Mouse (Mus musculus): ENCODE data around the gene Cct8. TPM values are rescaled to one million over a fixed set of nuclear protein-coding genes. Genes with fewer than 3 reads are reported as not detected.

Cct8 gene
- 93.4 and 133 TPM in 2 replicates for polyA plus RNA-seq (2012)

GRCm38 (mm10) chr16:87495716-87496447 is at the start of gene Cct8:
Cct8 (minus strand) TSS chr16:87495873.
- no peak for TF ChIP-seq GATA1 (IDR thresholded peaks at IDR 0.05; ENCODE audit: low read length)

DNA sequence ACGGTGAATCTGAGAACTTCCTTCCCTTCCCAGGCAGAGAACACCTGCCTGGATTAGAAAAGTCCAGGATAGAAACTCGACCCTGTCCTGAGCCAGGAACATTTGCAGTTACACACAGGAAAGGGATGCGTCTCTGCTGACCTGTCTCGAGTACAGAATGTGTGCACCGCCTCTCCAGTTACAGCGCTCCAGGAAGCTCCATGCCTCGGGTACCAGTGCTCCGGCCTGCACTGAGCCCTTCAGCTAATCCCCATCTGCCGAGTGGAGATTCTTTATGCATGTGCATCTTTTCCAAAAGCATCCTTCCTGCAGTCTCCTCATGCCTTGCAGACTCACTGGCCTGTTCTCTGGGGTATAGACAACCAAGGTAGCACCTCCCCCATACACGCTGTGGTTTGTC is 33.1 kb upstream of the Cct8 start:
- no peak for TF ChIP-seq GATA1 (IDR thresholded peaks at IDR 0.05; ENCODE audit: low read length)

DNA sequence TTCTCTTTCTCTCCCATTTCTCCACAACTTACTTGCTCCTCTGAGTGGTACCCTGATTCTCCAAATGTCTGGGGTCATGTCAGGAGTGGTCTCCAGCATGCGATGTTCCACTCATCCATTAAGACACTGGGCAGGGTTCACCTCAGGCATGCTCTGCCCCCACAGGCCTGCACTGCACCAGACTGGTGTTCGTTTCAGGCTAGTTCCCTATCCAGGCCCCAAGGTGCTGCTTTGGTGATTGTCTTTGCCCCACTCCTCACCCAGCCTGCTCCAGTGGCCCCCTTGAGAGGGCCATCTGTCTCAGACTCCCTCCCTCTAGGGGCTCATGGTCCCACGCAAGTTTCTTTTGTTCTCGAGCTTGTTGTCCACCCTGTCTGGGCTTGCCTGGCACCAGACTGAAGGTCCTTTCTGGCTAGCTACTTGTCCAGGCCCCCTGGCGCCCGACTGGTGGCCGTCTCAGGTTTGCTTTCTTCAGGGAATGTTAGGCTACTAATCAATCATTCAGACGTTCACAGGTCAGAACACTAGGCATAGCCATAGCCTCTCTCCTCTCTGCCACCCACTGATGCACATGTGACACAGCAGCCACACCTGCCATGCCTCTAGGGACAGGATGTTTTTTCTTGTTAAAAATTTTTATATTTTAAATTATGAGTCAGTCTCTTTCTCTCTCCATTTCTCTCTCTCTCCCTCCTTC is 32.0 kb upstream of the Cct8 start:
- TF ChIP-seq GATA1 (IDR thresholded peaks at IDR 0.05; ENCODE audit: low read length) = no peak

- no peak for TF ChIP-seq GATA1 (IDR thresholded peaks at IDR 0.05; ENCODE audit: low read length)
Measured at GRCm38 (mm10) chr16:87524228-87524627, 28.6 kb upstream of the Cct8 start.

GRCm38 (mm10) chr16:87512331-87512730 is 16.7 kb upstream of the Cct8 start:
- TF ChIP-seq GATA1 (IDR thresholded peaks at IDR 0.05; ENCODE audit: low read length) = no peak

GRCm38 (mm10) chr16:87511706-87512105 is 16.0 kb upstream of the Cct8 start:
- TF ChIP-seq GATA1 (IDR thresholded peaks at IDR 0.05; ENCODE audit: low read length) = no peak

DNA sequence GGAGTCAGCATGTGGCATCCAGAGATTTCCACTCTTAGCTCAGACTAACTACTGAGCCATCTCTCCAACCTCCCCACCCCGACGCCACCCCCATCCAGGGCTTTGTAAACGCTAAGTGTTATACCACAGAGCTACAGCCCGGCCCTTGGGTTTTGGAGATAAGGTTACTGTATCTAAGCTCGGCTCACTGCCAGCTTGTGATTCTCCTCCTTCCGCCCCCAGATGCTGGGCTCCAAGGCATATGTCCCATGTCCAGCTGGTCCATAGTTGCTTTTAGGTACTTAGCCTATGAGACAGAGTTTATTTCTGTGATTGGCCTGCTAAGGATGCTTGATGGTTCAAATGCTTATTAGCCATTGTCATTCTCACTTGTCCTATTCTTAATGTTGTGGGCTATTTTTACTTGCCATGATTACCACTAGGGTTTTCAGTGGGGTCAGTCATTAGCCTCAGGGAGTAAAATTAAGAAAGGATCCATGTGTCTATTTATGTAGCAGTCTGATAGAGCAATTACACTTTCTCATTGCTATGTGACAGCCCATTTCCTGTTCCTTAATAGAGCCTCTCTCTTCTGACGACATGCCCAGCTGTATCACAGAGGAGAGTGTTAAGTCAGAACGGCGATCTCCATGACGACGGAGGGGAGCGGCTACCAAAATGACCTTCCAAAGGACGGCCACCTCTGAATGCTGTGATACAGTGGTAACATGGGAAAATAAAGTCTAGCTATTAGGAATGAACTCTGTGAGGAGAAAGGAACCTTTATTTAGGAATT is 5.8 kb upstream of the Cct8 start:
- no peak for TF ChIP-seq GATA1 (IDR thresholded peaks at IDR 0.05; ENCODE audit: low read length)

DNA sequence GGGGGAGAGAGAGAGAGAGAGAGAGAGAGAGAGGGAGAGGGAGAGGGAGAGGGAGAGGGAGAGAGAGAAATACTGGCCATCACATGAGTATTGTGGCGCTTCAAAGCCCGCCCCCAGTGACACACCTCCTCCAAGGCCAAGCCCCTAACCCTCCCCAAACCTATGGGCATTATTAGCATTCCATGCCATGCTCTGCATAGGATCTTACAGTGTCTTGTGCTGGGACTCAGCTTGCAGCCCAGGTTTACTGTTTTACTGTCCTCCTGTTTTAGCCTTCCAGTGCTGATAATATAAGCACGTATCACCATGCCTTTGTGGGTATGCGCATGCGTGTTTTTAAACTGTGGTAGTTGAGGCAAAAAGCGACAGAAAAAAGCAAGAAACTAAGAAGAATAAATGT is 3.9 kb upstream of the Cct8 start:
- no peak for TF ChIP-seq GATA1 (IDR thresholded peaks at IDR 0.05; ENCODE audit: low read length)

- TF ChIP-seq GATA1 (IDR thresholded peaks at IDR 0.05; ENCODE audit: low read length) = no peak
Measured at GRCm38 (mm10) chr16:87497171-87497570, 1.5 kb upstream of the Cct8 start.

GRCm38 (mm10) chr16:87496728-87497127 is 1.1 kb upstream of the Cct8 start:
- no peak for TF ChIP-seq GATA1 (IDR thresholded peaks at IDR 0.05; ENCODE audit: low read length)

- no peak for TF ChIP-seq GATA1 (IDR thresholded peaks at IDR 0.05; ENCODE audit: low read length)
Measured at GRCm38 (mm10) chr16:87494955-87495655, 568 bp downstream of the Cct8 start.

DNA sequence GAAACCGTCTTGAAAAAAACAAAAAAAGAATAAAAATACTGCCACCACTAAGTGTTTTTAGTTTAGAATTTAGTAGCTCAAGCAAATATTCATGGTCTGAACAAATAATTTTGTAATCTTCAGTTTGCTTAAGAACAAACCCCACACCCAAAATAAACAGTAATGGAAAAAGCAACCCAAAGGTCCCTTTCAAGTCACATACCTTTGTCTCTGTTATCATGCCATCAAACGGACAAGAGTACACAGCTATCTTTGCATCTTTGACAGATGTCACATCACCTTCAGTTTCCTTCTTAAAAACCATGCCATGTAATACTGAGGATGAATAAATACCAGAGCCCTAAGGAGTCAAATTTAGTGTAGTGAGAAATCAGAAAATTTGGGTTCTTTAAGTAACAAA is 7.1 kb downstream of the Cct8 start:
- no peak for TF ChIP-seq GATA1 (IDR thresholded peaks at IDR 0.05; ENCODE audit: low read length)

DNA sequence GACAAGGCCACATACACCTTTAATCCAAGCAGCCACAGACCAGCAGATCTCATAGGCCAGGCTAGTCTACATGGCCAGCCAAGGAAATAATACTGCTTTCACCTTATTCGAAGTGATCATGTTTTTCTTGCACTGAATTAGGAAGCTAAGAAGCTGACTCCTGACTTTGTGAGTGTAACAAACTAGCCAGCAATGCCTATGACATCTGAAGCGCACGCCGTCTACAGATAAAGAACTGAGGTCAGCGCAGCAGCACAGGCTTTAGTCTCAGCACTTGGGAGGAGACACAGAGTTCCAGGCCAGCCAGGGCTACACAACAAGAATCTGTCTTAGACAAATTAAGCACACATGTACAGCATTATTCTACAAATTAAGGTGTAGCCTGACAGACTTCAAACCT is 8.9 kb downstream of the Cct8 start:
- TF ChIP-seq GATA1 (IDR thresholded peaks at IDR 0.05; ENCODE audit: low read length) = no peak

DNA sequence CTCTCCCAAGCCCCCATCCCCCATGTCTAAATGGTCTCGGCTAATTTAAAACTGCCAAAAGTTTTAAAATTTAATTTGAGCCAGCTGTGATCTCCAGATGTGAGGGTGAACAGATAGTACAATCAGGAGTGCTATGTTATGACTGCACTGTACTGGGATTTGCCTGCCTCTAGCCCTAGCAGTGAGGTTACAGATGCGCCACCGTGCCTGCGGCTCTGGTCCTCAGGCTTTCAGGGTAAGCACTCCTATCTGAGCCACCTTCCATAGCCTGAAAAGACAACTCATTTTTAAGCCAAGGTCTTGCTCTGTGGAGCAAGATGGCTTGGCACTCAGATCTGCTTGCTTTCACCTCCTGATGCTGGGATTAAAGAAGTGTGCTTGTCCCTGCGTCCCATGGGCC is 11.3 kb downstream of the Cct8 start:
- TF ChIP-seq GATA1 (IDR thresholded peaks at IDR 0.05; ENCODE audit: low read length) = no peak

DNA sequence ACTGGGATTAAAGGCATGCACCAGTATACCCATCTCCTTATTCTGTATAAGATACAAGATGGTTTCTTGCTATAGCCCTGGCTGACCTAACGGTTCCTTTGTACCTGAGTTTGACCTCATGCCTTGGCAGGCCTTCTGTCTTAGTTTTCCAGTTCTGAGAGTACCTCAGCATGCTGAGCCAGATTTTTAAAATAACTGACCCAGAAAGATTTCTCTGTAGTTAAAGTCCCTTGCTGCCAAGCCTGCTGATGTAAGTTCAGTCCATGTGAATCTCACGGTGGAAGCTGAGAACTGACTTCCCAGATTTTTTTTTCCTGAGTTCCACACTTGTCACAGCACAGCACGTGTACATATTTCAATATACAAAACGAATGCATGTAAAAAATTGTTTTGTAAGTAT is 25.1 kb downstream of the Cct8 start:
- no peak for TF ChIP-seq GATA1 (IDR thresholded peaks at IDR 0.05; ENCODE audit: low read length)

DNA sequence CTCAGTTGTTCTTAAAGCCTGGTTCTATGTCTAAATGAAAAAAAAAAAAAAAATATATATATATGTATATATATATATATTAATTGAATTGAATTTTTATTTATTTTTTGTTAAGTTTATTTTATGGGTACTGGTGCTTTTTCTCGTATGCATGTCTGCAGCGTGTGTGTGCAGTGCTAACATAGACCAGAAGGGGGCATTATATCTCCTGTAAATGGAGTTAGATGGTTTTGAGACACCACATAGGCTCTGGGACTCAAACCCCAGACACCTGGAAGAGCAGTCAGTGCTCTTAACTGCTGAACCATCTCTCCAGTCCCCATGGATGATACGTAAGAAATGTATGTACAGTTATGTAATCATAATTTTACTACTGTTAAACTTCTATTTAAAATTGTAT is 36.9 kb downstream of the Cct8 start:
- TF ChIP-seq GATA1 (IDR thresholded peaks at IDR 0.05; ENCODE audit: low read length) = no peak

Data from G1E-ER4 (cell line).